Mouse (Mus musculus) embryo, embryonic 9.5 days (tissue): ENCODE data around the gene Ubtd1.

ENCODE experiments used
- DNase-seq: peaks from one replicate; pipeline ENCODE4 v3.0.0-alpha.2; 2017; ENCODE audit errors: extremely low spot score

Gene Ubtd1

GRCm38 (mm10) chr19:42021681-42022541 is 40.3 kb downstream of the Ubtd1 start:
- DNase-seq: no peak

GRCm38 (mm10) chr19:42022542-42022848 is 40.9 kb downstream of the Ubtd1 start:
- no peak for DNase-seq

GRCm38 (mm10) chr19:42026158-42026557 is 44.6 kb downstream of the Ubtd1 start:
- DNase-seq: peak; percentile 72

- DNase-seq: no peak
Observed at GRCm38 (mm10) chr19:42031112-42031511, 49.5 kb downstream of the Ubtd1 start.

GRCm38 (mm10) chr19:42033611-42034010 is 52.0 kb downstream of the Ubtd1 start:
- DNase-seq: no peak

GRCm38 (mm10) chr19:42034146-42034775 is 52.7 kb downstream of the Ubtd1 start:
- no peak for DNase-seq

GRCm38 (mm10) chr19:42034881-42035455 is 53.4 kb downstream of the Ubtd1 start:
- no peak for DNase-seq

- DNase-seq: peak; percentile 78
Observed at GRCm38 (mm10) chr19:42035456-42036248, 54.1 kb downstream of the Ubtd1 start, which contains the start of gene Ankrd2. Ankrd2 (plus strand) TSS chr19:42036000.

- no peak for DNase-seq
Observed at GRCm38 (mm10) chr19:42036357-42036756, 54.8 kb downstream of the Ubtd1 start.

GRCm38 (mm10) chr19:42037167-42037702 is 55.7 kb downstream of the Ubtd1 start:
- DNase-seq: no peak

- no peak for DNase-seq
Observed at GRCm38 (mm10) chr19:42038310-42038709, 56.7 kb downstream of the Ubtd1 start.

- DNase-seq: no peak
Observed at GRCm38 (mm10) chr19:42043988-42044387, 62.4 kb downstream of the Ubtd1 start.

GRCm38 (mm10) chr19:42045269-42046102 is 63.9 kb downstream of the Ubtd1 start, which contains the start of gene Hoga1:
Hoga1 (plus strand) TSS chr19:42045610.
- DNase-seq: peak; percentile 81

- DNase-seq: no peak
Observed at GRCm38 (mm10) chr19:42050251-42050650, 68.7 kb downstream of the Ubtd1 start.

GRCm38 (mm10) chr19:42051351-42051750 is 69.8 kb downstream of the Ubtd1 start:
- DNase-seq: no peak

- DNase-seq: no peak
Observed at GRCm38 (mm10) chr19:42051948-42052347, 70.4 kb downstream of the Ubtd1 start, which contains the start of gene 4933411K16Rik. 4933411K16Rik (plus strand) TSS chr19:42052248.

GRCm38 (mm10) chr19:42054255-42054654 is 72.7 kb downstream of the Ubtd1 start:
- no peak for DNase-seq

- DNase-seq: no peak
Observed at GRCm38 (mm10) chr19:42055881-42056280, 74.3 kb downstream of the Ubtd1 start.

GRCm38 (mm10) chr19:42056719-42057409 is 75.3 kb downstream of the Ubtd1 start:
- DNase-seq: no peak

GRCm38 (mm10) chr19:42058426-42058825 is 76.9 kb downstream of the Ubtd1 start:
- DNase-seq: no peak
